Mouse (Mus musculus) heart, embryonic 10.5 days (tissue): ENCODE results near the gene Gm28230. TPM values are rescaled to one million over a fixed set of nuclear protein-coding genes. Genes with fewer than 3 reads are reported as not detected.

Experiments
- DNase-seq: peaks from one replicate; pipeline ENCODE4 v3.0.0-alpha.2; 2017; ENCODE audit warnings: low spot score
- H3K27ac ChIP-seq: fragments of 300-500 bp; sonication (generic); 2 replicates; pipeline ENCODE4 v1.5.1; 2016; ENCODE audit warnings: mild to moderate bottlenecking
- H3K27me3 ChIP-seq: fragments of 300-500 bp; sonication (generic); 2 replicates; pipeline ENCODE4 v1.6.1; 2016; ENCODE audit warnings: mild to moderate bottlenecking; ENCODE audit not compliant: poor library complexity, insufficient read depth, severe bottlenecking
- H3K36me3 ChIP-seq: fragments of 300-500 bp; sonication (generic); 2 replicates; pipeline ENCODE4 v1.6.1; 2016; ENCODE audit warnings: mild to moderate bottlenecking, moderate library complexity
- H3K4me1 ChIP-seq: fragments of 300-500 bp; sonication (generic); 2 replicates; pipeline ENCODE4 v1.6.1; 2016; ENCODE audit warnings: mild to moderate bottlenecking
- H3K4me3 ChIP-seq: fragments of 300-500 bp; sonication (generic); 2 replicates; pipeline ENCODE4 v1.5.1; 2016; ENCODE audit warnings: mild to moderate bottlenecking, moderate library complexity
- H3K9me3 ChIP-seq: fragments of 300-500 bp; sonication (generic); 2 replicates; pipeline ENCODE4 v1.6.1; 2016; ENCODE audit warnings: mild to moderate bottlenecking, moderate library complexity
- WGBS: fragments of 180-500 bp; shearing (Covaris S2); methylation state at CpG from one replicate; pipeline ENCODE4 v1.1.7; 2016; 5-methylcytosine and 5-hydroxymethylcytosine counted together
- polyA plus RNA-seq: library from polyadenylated mRNA; unstranded; fragments of >200 nt; fragmentation: Nextera tagmentation; extraction: Ambion mirVana; gene quantifications from 2 replicates; pipeline ENCODE4 v1.2.1, GENCODE M21; 2016

Gene Gm28230
- polyA plus RNA-seq, 1 experiment from 2014 or later: 0.35 TPM

- Histone ChIP-seq H3K9me3 (no peaks in the 10 kb centered on the region), H3K4me3 (no peak overlapping the region), H3K27ac (no peak overlapping the region), H3K36me3 (no peaks in the 10 kb centered on the region), H3K4me1 (peaks cover 14% of the 10 kb centered on the region), H3K27me3 (peaks cover 99% of the 10 kb centered on the region)
- WGBS: 4% methylated on average over 10 of the region's 10 CpGs
- DNase-seq: no peak
Measured at GRCm38 (mm10) chr2:74703317-74703716, 23.2 kb upstream of the Gm28230 start.

- no peak for DNase-seq
- Histone ChIP-seq H3K27me3 (peaks cover 99% of the 10 kb centered on the region), H3K9me3 (no peaks in the 10 kb centered on the region), H3K36me3 (no peaks in the 10 kb centered on the region), H3K4me1 (peaks cover 12% of the 10 kb centered on the region), H3K27ac (no peak overlapping the region), H3K4me3 (no peak overlapping the region)
- WGBS: 3% methylated on average over 26 of the region's 26 CpGs
Measured at GRCm38 (mm10) chr2:74703720-74704392, 22.7 kb upstream of the Gm28230 start.

GRCm38 (mm10) chr2:74704393-74704998, 22.0 kb upstream of the Gm28230 start, which contains the start of gene Hoxd8:
Hoxd8 (plus strand) TSS chr2:74704615.
- H3K27me3 ChIP-seq: peaks cover 99% of the 10 kb centered on the region
- peaks cover 12% of the 10 kb centered on the region for H3K4me1 ChIP-seq
- under 1% methylated on average over 34 of the region's 52 CpGs for WGBS
- H3K27ac ChIP-seq: peak within 1 kb of the TSS; percentile 52
- H3K36me3 ChIP-seq: no peaks in the 10 kb centered on the region
- H3K9me3 ChIP-seq: no peaks in the 10 kb centered on the region
- no peak for DNase-seq
- H3K4me3 ChIP-seq: peak within 1 kb of the TSS; percentile 59

- no peaks in the 10 kb centered on the region for H3K36me3 ChIP-seq
- H3K27me3 ChIP-seq: peaks cover 99% of the 10 kb centered on the region
- peak overlapping the region; percentile 52 for H3K27ac ChIP-seq
- H3K9me3 ChIP-seq: no peaks in the 10 kb centered on the region
- peak overlapping the region; percentile 59 for H3K4me3 ChIP-seq
- 0% methylated on average over 45 of the region's 66 CpGs for WGBS
- no peak for DNase-seq
- H3K4me1 ChIP-seq: peaks cover 12% of the 10 kb centered on the region
Measured at GRCm38 (mm10) chr2:74704999-74705466, 21.5 kb upstream of the Gm28230 start.

GRCm38 (mm10) chr2:74705467-74706089, 20.9 kb upstream of the Gm28230 start:
- whole genome bisulfite sequencing: 1% methylated on average over 79 of the region's 85 CpGs
- Histone ChIP-seq H3K9me3 (no peaks in the 10 kb centered on the region), H3K27ac (peak overlapping the region; percentile 52; the same call in 1 of the 2 replicates), H3K27me3 (peaks cover 99% of the 10 kb centered on the region), H3K36me3 (no peaks in the 10 kb centered on the region), H3K4me1 (peaks cover 12% of the 10 kb centered on the region), H3K4me3 (peak overlapping the region; percentile 59)
- no peak for DNase-seq

GRCm38 (mm10) chr2:74706393-74706960, 20.1 kb upstream of the Gm28230 start:
- no peaks in the 10 kb centered on the region for H3K36me3 ChIP-seq
- H3K4me3 ChIP-seq: no peak overlapping the region
- H3K4me1 ChIP-seq: peaks cover 12% of the 10 kb centered on the region
- 1% methylated on average over 13 of the region's 13 CpGs for WGBS
- H3K27me3 ChIP-seq: peaks cover 99% of the 10 kb centered on the region
- DNase-seq: no peak
- H3K9me3 ChIP-seq: no peaks in the 10 kb centered on the region
- no peak overlapping the region for H3K27ac ChIP-seq

- Histone ChIP-seq H3K27me3 (peaks cover 99% of the 10 kb centered on the region), H3K36me3 (no peaks in the 10 kb centered on the region), H3K27ac (no peak overlapping the region), H3K9me3 (no peaks in the 10 kb centered on the region), H3K4me1 (peaks cover 19% of the 10 kb centered on the region), H3K4me3 (no peak overlapping the region)
- WGBS: 7% methylated on average over 7 of the region's 7 CpGs
- DNase-seq: no peak
Measured at GRCm38 (mm10) chr2:74707599-74707998, 18.9 kb upstream of the Gm28230 start.

GRCm38 (mm10) chr2:74708676-74709075, 17.9 kb upstream of the Gm28230 start:
- 8% methylated on average over 4 of the region's 4 CpGs for WGBS
- Histone ChIP-seq H3K4me1 (peaks cover 19% of the 10 kb centered on the region), H3K36me3 (no peaks in the 10 kb centered on the region), H3K4me3 (no peak overlapping the region), H3K27me3 (peaks cover 99% of the 10 kb centered on the region), H3K27ac (no peak overlapping the region), H3K9me3 (no peaks in the 10 kb centered on the region)
- no peak for DNase-seq

- Histone ChIP-seq H3K4me1 (peaks cover 16% of the 10 kb centered on the region), H3K27me3 (peaks cover 99% of the 10 kb centered on the region), H3K9me3 (no peaks in the 10 kb centered on the region), H3K36me3 (no peaks in the 10 kb centered on the region), H3K27ac (no peak overlapping the region), H3K4me3 (no peak overlapping the region)
- DNase-seq: no peak
- WGBS: 7% methylated on average over 5 of the region's 5 CpGs
Measured at GRCm38 (mm10) chr2:74709465-74710419, 16.8 kb upstream of the Gm28230 start.

GRCm38 (mm10) chr2:74710929-74711543, 15.5 kb upstream of the Gm28230 start:
- no peaks in the 10 kb centered on the region for H3K9me3 ChIP-seq
- no peak overlapping the region for H3K27ac ChIP-seq
- under 1% methylated on average over 16 of the region's 16 CpGs for WGBS
- no peak for DNase-seq
- peaks cover 13% of the 10 kb centered on the region for H3K4me1 ChIP-seq
- peak overlapping the region; percentile 24; the same call in 1 of the 2 replicates for H3K4me3 ChIP-seq
- no peaks in the 10 kb centered on the region for H3K36me3 ChIP-seq
- peaks cover 99% of the 10 kb centered on the region for H3K27me3 ChIP-seq

- Histone ChIP-seq H3K36me3 (no peaks in the 10 kb centered on the region), H3K27me3 (peaks cover 100% of the 10 kb centered on the region), H3K9me3 (no peaks in the 10 kb centered on the region), H3K27ac (peak within 1 kb of the TSS; percentile 59; the same call in 1 of the 2 replicates), H3K4me1 (peaks cover 13% of the 10 kb centered on the region), H3K4me3 (peak within 1 kb of the TSS; percentile 59)
- WGBS: under 1% methylated on average over 65 of the region's 65 CpGs
- no peak for DNase-seq
Measured at GRCm38 (mm10) chr2:74711721-74712621, 14.6 kb upstream of the Gm28230 start, which contains the start of the genes Hoxd3 and Hoxd4. Hoxd3 (plus strand) TSS chr2:74711927. Hoxd4 (plus strand) TSS chr2:74711929.
